Mouse (Mus musculus) gastrocnemius, postnatal 14 days (tissue): ENCODE data around the gene Elp5. TPM values are rescaled to one million over a fixed set of nuclear protein-coding genes. Genes with fewer than 3 reads are reported as not detected.
"Not testable (repeated sequence)": the region's sequence is repeated elsewhere in the genome, so short reads cannot be mapped to it uniquely, and the experiment has no call there.

ENCODE experiments used
- DNase-seq: peaks from one replicate; pipeline ENCODE4 v3.0.0; 2021; ENCODE audit warnings: mixed read lengths
- intact Hi-C: fragments of 180-260 bp; cut with DNase I; formaldehyde crosslinking; loops from one replicate; pipeline ENCODE4 v1.15.1; 2025; ENCODE audit warnings: low total_unique reads
- total RNA-seq, 2 experiments: library from RNA; stranded (reverse); gene quantifications; 2 replicates each; pipeline ENCODE4 v1.2.3; 2021

The Elp5 gene
- total RNA-seq, 2 experiments from 2014 or later, result 43.0 to 52.9 TPM

DNA sequence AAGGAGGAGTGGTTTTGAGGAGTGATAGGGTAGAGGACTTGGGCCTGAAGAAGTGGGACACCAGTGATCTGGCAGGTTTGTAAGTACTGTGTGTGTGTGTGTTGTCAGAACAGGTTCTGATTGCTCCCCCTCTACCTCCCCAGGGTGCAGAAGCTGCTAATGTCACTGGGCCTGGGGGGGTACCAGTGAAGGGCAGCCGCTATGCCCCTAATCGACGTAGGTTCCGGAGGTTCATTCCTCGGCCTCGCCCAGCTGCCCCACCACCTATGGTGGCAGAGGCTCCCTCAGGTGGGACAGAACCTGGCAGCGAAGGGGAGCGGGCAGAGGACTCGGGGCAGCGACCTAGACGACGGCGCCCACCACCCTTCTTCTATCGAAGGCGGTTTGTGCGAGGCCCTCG is 42.6 kb downstream of the Elp5 start:
- intact Hi-C loops, result loop anchor here (10.0 kb wide), 1 partner anchor 65 kb away; the partner anchor contains the start of gene Dvl2
- no peak for DNase-seq

GRCm38 (mm10) chr11:69939181-69939580 is 43.1 kb downstream of the Elp5 start:
- no peak for DNase-seq
- intact Hi-C loops, result loop anchor here (10.0 kb wide), 1 partner anchor 66 kb away; the partner anchor contains the start of gene Dvl2

- no peak for DNase-seq
- intact Hi-C loops, result loop anchor here (10.0 kb wide), 1 partner anchor 66 kb away; the partner anchor contains the start of gene Dvl2
These were observed 43.8 kb downstream of the Elp5 start for GRCm38 (mm10) chr11:69938401-69938979.

DNA sequence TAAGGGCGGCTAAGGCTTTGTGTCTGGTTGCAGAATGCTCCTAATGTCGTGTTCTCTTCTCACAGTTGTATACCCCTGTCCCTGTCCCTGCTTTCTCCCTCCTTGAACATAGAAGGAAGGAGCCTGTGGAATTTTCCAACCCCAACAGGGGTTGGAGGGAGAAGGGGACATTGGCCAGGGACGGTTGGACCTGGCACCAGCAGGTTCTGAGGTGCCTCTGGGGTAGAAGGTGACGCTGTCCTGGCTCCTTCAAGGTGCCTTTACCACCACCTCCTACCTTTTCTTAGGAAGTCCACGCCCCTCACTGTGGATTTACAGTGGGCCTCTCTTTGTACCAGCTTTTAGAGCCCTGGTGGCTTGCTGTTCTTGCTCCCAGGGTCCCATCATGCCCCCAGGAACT is 44.5 kb downstream of the Elp5 start:
- intact Hi-C loops, result loop anchor here (10.0 kb wide), 1 partner anchor 67 kb away; the partner anchor contains the start of gene Dvl2

DNA sequence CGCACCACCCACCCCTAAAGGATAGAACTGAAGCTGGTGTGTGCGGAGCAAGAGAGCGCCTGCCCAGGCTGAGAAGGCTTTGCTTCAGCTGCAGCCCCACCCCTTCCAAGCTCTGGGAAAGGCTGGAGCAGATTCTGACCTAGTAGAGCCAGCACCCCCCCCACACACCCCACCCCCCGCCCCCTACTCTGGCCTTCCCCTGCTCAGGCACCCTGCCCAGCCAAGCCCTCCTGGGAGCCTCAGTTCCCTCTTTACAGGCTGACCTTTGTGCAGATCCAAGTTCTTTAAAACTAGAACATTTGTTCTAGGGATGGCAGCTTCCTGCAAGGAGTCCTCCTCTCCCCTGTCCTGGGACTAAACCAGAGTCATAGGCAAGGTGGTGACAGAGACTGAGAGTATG is 44.9 kb downstream of the Elp5 start:
- peak; percentile 79 for DNase-seq
- intact Hi-C loops, result loop anchor here (10.0 kb wide), 1 partner anchor 67 kb away; the partner anchor contains the start of gene Dvl2

More for the DNA sequence above, 44.5 kb downstream of the Elp5 start:
- no peak for DNase-seq

GRCm38 (mm10) chr11:69936714-69937347 is 45.5 kb downstream of the Elp5 start:
- no peak for DNase-seq
- intact Hi-C loops, result loop anchor here (10.0 kb wide), 1 partner anchor 68 kb away; the partner anchor contains the start of gene Dvl2

DNA sequence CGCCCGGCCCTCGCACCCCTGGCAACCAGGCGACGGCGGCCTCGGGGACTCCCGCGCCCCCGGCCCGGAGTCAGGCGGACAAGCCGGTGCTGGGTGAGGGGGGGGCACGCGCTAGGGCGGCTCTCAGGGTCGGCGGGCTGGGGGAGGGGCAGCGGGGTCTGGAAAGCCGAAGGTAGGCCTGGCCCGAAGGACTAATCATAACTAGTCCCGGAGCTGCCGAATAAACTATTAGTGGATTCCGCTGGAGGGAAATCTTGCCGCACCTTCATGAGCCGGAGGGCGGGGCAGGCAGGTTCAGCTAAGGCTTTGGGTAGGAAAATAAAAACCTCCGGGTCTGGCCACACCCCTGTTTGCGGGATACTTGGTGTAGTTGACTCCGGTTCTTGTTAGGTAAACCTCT is 46.2 kb downstream of the Elp5 start:
- intact Hi-C loops, result loop anchor here (10.0 kb wide), 1 partner anchor 69 kb away; the partner anchor contains the start of gene Dvl2
- no peak for DNase-seq

DNA sequence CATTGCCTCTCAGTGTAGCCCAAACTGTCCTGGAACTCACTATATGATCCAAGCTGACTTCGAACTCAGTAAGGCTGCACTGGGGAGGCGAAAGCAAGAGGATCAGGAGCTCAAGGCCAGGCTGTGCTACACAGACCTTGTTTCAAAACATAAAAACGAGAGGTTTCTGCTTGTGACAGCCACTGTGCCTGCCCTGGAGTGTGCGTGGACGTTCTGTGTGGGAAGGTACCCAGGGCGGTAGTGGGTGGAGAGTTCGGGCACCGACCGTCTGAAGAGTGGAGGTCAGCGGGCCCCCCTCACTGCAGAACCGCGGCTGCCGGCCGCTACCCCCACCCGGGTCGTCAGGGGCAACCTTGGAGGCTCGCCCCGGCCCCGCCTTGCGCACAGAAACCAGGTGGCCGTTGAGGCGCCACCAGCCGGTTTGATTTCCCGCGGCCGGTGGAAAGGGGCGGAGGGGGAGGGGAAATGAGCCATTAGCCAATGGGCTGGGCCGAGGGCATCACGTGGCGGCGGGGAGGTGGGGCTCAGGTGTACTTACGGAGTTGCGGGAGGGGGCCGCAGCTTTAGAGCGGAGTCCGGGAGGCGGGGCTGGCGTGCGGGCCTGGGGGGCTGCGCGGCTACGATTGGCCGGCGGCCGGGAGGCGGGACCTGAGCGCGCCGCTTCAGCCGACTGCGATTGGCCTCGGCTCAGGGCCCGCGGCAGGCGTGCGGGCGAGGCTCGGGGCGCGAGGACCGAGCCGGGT is 47.0 kb downstream of the Elp5 start, which contains the start of gene Ybx2:
Ybx2 (plus strand) TSS at position 660 of the 743 bp plus-strand sequence.
- intact Hi-C loops, result loop anchor here (10.0 kb wide), 1 partner anchor 69 kb away; the partner anchor contains the start of gene Dvl2
- DNase-seq, result peak; percentile 86

DNA sequence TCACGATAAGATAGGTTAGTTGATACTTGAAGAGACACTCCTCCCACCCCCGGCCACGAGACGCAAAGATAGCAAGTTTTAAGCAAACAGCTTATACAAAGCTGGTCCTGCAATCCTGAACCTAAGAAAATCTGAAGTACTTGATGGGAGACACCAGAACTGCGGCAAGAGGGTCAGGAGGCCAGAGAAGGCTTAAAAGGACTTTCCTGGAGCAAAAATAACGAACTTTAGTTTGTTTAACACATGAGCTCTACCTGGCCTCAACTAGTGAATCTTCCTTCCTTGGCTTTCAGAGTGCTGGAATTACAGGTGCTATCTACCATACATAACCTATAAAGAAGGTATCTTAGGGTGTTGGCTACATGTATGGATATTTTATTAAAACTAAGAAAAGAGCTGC is 47.6 kb downstream of the Elp5 start:
- DNase-seq, result no peak
- intact Hi-C loops, result loop anchor here (10.0 kb wide), 1 partner anchor 70 kb away; the partner anchor contains the start of gene Dvl2

- peak; percentile 96 for DNase-seq
- intact Hi-C loops, result loop anchor here (10.0 kb wide), 1 partner anchor 71 kb away; the partner anchor contains the start of gene Dvl2
These were observed 48.1 kb downstream of the Elp5 start for GRCm38 (mm10) chr11:69934169-69934568.

DNA sequence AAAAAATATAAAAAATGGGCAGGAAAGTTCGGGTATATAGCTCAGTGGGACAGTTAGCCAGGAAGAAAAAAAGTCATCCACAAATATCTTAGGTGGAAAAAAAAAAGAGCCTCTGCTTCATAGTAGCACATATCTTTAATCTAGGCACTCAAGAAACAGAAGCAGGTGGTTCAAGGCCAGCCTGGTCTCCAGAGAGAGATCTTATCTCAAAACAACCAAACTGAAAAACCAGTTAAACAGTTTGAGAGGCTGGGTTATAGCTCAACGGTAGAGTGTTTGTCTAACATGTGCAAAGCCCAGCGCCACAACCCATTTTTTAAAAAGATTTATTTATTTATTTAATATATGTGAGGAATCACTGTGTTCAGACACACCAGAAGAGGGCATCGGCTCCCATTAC is 49.3 kb downstream of the Elp5 start:
- intact Hi-C loops, result loop anchor here (10.0 kb wide), 1 partner anchor 72 kb away; the partner anchor contains the start of gene Dvl2
- DNase-seq, result no peak

DNA sequence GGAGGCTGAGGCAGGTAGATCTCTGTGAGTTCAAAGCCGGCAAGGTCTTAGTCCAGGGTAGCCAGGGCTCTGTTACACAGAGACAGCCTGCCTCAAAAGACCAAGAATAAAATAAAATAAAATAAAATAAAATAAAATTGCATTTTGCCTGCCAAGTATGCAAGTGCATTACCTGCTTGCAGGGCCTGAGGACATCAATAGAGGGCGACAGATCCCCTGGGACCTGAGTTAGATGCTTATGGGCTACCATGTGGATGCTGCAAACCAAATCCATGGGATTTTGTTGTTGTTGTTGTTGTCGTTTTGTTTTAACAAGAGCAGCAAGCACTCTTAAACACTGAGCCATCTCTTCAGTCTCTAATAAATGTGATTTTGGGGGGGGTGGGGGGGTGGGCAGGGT is 50.1 kb downstream of the Elp5 start:
- intact Hi-C loops, result loop anchor here (10.0 kb wide), 1 partner anchor 73 kb away; the partner anchor contains the start of gene Dvl2
- DNase-seq, result no peak

- intact Hi-C loops, result loop anchor here (10.0 kb wide), 1 partner anchor 73 kb away; the partner anchor contains the start of gene Dvl2
- no peak for DNase-seq
These were observed 50.5 kb downstream of the Elp5 start for GRCm38 (mm10) chr11:69931769-69932168.

DNA sequence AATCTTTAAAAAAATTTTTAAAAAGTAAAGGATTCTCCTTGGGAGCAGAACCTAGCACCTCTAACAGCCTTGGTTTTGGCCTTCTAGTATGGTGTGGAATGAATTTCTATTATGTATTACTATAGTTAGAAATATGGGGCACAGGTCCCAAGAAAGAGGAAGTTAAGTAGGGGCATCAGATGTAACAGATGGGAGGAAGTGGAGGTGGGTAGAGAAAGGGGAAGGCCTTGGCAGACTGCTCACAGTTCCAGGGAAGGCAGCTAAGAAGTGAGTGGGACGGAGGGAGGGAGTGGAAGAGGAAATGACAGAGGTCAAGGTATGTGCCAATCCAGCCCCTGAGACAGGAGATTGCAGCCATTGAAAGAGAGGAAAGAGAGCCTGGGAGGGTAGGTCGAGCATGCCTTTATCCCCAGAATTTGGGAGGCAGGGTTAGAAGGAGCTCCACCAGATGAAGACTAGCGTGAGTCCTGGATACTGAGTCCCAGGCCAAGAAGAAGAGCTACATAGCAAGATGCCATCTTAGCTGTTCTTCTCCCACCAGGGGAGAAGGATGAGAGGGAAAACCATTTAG is 51.3 kb downstream of the Elp5 start:
- intact Hi-C loops, result loop anchor here (10.0 kb wide), 1 partner anchor 74 kb away; the partner anchor contains the start of gene Dvl2
- no peak for DNase-seq

DNA sequence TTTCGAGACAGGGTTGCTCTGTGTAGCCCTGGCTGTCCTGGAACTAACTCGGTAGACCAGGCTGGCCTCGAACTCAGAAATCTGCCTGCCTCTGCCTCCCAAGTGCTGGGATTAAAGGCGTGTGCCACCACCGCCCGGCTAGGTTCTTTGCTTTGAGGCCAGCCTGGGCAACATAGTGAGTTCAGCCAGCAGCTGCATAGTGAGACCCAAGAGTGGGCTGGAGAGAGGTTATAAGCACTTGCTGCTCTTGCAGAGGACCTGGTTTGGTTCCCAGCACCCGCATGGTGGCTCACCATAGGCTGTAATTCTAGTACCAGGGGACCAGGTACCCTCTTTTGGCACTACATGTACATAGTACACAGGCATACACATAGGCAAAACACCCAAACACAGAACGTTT is 52.1 kb downstream of the Elp5 start:
- intact Hi-C loops, result loop anchor here (10.0 kb wide), 1 partner anchor 75 kb away; the partner anchor contains the start of gene Dvl2
- DNase-seq, result not testable (repeated sequence)

DNA sequence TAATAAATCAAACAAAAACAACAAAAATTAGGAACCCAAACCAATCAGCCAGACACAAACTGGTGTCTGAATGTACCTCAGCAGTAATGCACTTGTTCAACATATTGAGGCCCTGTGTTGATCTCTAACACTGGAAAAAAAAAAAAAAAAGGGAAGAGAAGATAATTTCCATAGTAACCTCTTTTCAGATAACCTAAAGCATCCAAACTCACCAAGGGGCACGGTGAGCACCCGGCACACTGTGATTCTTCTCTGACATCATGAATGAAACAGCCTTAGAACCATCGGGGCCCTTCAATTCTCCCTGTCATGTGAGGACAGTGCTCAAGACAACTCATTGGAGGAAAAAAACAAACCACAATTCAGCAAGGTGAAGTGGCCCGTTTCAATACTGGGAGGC is 52.6 kb downstream of the Elp5 start:
- no peak for DNase-seq
- intact Hi-C loops, result loop anchor here (10.0 kb wide), 1 partner anchor 75 kb away; the partner anchor contains the start of gene Dvl2

DNA sequence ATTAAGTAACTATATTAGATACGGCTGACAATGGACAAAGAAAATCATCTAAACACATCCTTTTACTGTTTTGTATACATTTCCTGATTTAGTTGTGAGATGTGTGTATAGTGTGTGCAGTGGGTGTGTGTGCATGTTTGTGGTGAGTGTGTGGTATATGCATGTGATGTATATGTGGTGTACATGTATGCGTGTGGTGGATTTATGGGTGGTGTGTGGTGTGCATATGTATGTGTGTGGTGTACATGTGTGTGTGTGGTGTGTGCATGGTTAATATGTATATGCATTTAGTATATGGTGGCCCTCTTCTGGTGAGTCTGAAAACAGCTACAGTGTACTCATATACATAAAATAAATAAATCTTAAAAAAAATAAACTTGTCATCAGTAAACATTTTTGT is 54.8 kb downstream of the Elp5 start:
- intact Hi-C loops, result no loop called here
- DNase-seq, result no peak

DNA sequence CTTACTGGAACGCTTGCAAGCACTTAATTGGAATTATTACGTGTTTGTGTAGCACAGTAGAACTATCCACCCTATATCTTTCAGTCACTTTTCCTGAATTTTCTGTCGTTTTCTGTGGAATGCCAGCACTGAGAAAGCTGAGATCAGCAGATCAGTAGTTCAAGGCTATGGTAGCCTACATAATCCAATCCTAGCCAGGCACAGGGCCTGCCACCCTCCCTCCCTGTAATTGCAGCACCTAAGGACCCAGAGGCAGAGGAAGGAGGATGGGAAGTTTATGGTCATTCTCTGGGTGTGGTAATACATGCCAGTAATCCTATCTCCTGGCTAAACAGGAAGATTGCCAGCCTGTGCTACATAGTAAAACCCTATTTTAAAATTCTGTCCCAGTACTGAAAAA is 59.5 kb downstream of the Elp5 start:
- no peak for DNase-seq
- intact Hi-C loops, result no loop called here
